Mouse (Mus musculus): Measurements from ENCODE around the gene Ifi202b.
"Not testable (repeated sequence)": the region's sequence is repeated elsewhere in the genome, so short reads cannot be mapped to it uniquely, and the experiment has no call there.

Gene Ifi202b

DNA sequence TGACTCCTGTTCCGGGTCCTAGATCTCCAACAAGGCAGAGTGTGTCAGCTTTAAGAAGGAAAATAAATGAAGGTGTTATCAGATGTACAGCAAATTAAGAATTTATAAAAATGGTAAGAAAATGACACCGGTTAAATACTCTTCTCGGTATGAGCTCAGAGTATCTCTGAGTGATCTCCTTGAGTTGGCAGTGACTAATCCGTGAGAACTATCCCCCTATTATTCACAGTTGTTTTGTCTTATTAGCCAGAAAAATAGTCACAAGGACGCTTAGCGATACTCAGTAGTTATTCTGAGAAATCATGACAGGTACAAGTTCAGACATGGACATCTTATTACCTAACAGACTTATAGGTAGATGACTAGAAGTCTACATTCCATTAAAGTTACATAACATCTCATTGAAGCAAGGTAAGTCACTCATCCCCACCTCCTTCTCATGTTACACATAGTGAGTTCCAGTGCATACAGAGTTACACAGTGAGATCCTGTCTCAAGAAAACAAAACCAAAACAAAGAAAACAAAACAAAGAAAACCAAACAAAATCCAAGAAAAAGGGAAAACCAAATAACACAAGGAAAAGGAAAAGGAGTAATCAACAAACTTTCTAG lies at the start of gene Ifi202b:
Gene Ifi202b, minus strand, starts transcription at position 51 of the 612 bp plus-strand sequence.
- DNase-seq (ENCODE audit: low read depth in 2 of 2, low spot score in 2 of 2): not testable (repeated sequence)

DNA sequence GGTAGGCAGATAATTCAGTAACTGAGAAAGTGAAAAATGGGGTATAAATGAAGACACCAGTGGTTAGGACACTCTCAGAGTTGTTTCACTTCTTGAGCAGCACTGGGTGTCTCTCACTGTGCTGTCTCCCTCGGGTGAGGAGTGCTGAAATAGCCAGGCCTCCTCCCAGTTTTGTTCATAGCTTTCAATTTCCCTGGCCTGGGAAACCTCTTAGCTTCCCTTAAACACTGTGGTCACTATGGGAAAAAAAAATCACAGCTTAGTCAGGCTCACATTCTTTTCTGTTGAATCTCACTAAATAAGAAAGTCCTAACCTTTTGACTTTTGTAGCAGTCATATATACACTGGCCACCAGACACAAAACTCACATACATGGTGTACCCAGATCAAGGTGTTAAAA lies 49.2 kb upstream of the Ifi202b start, which contains the start of gene Ifi205:
Gene Ifi205, minus strand, starts transcription at position 113 of the 400 bp plus-strand sequence.
- DNase-seq (ENCODE audit: low read depth in 2 of 2, low spot score in 2 of 2): no peak

DNA sequence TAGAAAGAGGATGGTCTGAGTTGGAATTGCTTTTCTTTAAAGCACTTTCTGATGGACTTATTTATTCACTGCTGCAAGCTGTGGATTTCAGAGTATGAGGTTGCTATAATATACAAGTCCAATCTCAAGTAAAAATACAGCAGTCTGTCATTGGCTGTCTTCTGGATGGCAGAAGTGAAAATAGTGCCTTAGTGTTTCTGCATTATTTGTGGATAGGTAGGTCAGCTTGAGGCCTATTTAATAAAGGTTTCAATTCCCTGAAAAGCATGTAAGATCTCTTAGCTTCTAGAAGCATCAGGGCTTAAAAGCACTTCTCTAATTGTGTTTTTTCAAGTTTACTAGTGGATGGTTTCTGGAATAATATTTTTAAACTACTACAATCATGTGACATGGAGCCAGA lies 24.5 kb upstream of the Ifi202b start:
- DNase-seq (ENCODE audit: low read depth in 2 of 2, low spot score in 2 of 2): not testable (repeated sequence)

DNA sequence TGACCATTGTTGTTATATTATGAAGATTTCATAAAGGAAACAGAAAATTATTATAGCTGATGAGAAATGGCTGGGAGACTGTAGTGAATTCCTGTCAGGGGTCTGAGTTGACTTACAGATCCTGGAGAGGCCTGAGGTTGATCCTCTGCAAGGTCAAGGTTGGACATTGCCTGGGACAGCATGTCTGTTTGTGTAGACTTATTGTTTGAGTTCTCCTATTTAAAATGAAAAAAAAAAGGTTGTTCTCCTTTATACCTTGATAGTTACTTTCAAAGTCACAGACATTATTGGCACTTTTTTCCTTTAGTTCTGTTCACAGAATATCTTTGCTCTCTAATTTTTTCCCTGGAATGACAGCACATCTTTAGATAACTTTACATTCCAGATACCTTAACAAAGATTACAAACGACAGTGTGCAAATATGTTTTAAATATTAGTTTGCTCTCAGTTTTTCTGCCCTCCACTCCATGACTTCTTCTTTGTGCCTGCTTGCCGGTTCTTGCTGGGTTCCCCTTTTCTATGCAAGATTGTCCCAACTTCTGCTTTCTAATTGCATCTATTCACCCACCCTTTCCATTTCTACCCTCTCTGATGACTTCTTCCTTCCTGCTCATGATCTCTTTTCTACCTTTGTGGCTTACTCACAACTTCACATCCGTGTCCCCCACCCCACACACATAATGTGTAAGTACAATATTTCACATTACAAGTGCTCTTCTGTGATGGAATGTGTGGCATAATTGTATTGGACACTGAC lies 22.0 kb upstream of the Ifi202b start:
- DNase-seq (ENCODE audit: low read depth in 2 of 2, low spot score in 2 of 2): not testable (repeated sequence)

DNA sequence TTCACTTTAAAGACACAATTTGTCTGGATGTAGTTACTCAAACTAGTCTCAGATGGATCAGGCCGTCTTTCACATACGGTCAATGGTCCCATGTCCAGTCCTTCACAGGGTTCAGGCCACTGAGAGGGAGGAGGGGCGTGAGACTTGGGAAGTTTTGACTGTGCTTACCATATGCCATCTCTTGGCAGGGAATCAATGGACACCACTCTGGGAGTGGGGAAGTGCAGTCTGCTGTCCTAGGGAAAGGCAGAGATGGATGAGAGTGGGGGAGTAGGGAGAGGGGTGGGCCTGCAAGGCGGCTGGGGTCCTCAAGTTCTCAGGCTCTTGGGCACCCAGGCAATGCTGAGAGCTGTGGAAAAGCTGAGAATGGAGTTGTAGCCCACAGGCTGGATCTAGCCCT lies 12.5 kb upstream of the Ifi202b start:
- no peak for DNase-seq (ENCODE audit: low read depth in 2 of 2, low spot score in 2 of 2)

DNA sequence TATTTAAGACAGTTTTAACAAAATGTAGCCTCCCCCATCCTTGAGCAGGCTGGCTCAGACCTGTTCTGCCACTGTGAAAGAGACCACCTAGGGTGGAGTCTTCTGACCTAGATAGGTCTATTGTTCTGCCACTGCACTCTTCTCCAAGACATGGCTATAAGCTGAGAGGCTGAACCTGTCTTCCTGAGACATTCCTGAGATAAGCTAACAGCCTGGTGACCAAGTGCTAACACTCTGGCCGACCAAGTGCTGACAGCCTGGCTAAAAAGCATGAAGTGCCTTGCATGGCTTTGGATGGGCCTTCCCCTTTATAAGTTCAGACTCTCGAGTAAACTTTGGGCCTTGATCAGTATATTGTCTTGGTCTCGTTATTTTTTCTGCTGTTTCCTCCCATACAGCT lies 1.5 kb downstream of the Ifi202b start:
- not testable (repeated sequence) for DNase-seq (ENCODE audit: low read depth in 2 of 2, low spot score in 2 of 2)

DNA sequence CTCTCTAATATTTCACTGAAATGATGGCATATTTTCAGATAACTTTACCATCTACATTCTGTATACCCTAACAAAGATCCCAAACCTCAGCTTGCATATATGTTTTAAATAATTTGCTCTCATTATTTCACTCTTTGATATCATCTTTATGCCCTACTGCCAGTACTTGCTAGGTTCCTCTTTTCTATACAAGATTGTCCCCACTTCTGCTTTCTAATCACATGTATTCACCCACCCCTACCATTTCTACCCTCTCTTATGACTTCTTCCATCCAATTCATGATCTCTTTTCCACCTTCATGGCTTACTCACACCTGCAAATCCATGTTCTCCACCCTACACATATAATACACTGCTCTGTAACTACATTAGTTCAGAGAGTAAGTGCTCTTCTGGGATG lies 4.9 kb downstream of the Ifi202b start:
- no peak for DNase-seq (ENCODE audit: low read depth in 2 of 2, low spot score in 2 of 2)

DNA sequence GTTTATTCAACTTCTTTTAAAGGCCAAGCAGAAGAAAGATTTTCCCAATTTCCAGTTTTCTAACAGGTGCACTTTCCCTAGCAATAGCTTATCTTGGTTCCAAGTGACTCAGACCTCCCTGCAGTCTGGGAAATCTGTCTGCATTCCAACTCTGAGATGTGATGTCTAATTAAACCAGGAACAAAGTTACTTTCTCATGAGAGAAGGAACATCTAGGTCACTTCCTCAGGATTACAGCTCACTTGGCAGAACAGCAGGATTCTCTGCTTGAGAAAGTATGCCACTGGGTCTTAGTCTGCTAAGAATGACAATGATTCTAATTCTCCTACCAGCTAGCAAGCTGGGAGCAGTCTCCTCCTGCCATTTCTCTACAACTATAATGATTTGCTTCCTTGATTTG lies 9.4 kb downstream of the Ifi202b start:
- DNase-seq (ENCODE audit: low read depth in 2 of 2, low spot score in 2 of 2): no peak

DNA sequence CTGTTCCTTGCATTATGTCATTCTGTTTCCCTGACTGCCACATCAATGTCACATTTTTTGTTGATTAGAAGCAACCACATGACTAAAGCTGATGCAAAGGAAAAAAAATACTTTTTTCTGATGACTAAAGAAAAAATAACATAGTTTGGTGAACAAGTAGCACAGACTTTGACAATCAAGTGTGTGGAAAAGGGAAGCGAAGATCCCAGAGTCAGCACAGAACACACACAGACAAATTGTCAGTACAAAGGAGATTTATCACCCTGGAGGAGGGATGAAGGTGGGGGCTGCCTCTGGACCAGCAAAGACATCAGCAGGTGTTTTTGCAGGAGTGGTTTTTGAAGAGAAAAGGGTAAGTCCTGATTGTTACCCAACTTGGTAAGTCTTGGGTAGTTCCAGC lies 21.1 kb downstream of the Ifi202b start:
- DNase-seq (ENCODE audit: low read depth in 2 of 2, low spot score in 2 of 2): not testable (repeated sequence)

DNA sequence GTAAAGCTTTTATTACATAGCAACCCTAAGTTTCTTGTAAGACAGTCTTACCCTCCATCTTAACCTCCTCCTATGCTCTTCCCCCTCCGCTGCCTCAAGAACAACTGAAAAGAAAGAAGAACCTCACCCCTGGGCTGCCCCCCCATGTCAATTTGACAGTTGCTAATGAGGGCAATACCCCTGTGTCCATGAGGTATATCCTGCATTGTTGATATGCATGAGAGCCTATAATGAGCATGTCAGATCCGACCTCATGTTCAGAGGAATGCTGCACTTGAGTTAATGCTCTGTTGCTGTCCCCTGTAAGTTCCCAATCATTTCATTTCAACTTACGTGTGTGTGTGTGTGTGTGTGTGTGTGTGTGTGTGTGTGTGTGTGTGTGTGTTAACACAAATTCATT lies 22.5 kb downstream of the Ifi202b start:
- not testable (repeated sequence) for DNase-seq (ENCODE audit: low read depth in 2 of 2, low spot score in 2 of 2)

DNA sequence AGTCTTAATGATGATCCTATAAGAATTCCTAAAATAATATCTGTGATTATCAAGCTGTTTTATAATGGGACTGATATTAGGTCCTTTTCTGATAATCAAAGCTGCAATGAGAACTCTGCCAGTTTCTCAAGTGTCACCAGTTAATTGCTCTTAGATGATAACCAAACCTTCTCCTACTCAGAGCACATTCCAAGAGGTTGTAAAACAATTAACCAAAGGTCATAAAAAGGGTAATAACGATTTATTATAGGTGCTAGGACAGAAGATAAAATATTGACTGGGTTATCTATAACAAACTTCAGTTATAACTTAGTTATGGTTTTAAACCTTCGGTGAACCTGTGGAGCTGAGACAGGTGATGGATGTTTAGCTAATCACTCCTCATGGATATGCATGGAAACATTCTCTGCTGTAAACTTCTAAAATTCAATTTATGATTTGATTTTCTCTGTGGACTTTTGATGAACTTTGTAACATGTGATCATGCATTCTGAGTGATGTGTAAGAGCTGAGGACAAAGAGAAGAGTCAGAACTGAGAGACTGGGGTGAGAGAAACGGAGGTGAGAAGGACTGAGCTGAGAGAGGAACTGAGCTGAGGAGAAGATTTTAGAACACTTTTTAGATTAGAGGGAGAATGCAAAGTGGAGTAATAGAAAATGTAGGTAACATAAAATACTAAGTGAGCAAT lies 26.6 kb downstream of the Ifi202b start:
- DNase-seq (ENCODE audit: low read depth in 2 of 2, low spot score in 2 of 2): not testable (repeated sequence)

DNA sequence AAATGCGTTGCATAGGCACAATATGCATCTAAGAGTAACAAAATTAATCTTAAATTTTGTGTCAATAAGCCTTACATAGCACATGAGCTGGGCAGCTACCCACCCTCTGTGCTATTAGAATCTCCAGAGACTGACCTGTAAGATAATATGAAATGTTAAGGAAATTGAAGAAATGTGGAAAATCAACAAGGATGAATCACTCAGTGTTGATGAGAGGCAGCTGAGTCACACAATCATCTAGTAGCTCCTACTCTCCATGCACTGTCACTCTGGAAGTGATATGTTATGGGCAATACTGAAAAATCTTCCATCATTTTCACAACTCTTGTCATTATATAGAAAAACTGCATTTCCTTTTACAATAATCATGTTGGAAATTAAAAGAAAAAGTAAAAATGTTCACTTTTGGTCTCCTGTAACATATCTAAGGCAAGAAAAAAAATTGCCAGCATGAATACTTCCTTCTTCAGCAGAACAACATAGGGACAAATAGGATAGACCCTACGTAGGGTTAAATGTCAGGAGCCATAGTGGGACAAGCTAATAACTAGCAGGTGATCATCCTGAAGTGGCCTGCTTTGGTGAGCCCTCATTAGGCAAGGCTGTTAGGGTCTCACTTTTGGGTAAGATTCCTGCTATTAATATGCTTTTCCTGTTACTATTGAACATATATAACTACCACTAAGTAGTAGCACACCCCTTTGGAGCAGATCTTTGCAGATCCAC lies 27.3 kb downstream of the Ifi202b start:
- DNase-seq (ENCODE audit: low read depth in 2 of 2, low spot score in 2 of 2): no peak

DNA sequence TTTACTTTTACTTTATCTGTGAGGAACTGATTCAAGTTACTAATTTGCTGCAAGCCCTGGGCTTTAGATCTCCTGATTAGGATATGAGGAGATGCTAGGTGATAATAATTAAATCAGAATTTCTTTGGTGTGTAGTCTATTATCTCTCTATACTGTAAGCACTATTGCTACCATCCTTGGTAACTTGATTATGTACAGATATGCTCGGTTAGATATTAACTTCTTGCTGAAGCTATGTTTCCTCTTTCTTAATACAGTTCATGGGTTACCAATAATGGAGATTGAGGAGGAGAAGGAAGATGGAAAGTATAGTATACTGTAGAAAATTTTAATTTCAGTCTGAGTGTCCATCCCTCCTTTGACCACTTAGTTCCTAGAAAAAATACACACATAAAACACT lies 29.0 kb downstream of the Ifi202b start:
- no peak for DNase-seq (ENCODE audit: low read depth in 2 of 2, low spot score in 2 of 2)

DNA sequence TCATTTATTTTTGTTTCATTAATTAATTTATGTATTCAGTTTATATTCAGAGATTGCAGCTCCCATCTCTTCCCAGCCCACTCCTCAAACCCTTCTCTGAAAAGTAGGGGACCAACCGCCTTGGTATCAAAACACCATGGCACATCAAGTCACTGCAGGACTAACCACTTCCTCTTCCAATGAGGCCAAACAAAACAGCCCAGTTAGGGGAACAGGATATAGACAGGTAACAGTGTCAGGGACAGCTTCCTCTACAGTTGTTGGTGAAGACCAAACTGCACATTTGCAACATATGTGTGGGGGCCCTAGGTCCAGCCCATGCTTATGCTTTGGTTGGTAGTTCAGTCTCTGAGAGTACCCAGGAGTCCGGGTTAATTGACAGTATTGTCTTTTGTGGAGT lies 33.5 kb downstream of the Ifi202b start:
- DNase-seq (ENCODE audit: low read depth in 2 of 2, low spot score in 2 of 2): peak in 1 of 2 experiments; percentile 16

DNA sequence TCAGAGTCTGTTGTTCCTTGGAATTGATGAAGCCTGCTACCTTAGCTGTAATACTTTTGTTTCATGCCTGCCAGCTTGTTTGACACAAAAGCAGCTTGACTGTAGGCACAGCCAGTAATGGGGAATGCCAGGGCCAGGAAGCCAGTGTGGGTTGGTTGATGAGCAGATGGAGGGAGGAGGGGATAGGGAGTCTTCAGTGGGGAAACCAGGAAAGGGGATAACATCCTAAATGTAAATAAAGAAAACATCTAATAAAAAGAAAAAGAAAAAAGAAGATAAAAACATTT lies 39.8 kb downstream of the Ifi202b start:
- not testable (repeated sequence) for DNase-seq (ENCODE audit: low read depth in 2 of 2, low spot score in 2 of 2)

DNA sequence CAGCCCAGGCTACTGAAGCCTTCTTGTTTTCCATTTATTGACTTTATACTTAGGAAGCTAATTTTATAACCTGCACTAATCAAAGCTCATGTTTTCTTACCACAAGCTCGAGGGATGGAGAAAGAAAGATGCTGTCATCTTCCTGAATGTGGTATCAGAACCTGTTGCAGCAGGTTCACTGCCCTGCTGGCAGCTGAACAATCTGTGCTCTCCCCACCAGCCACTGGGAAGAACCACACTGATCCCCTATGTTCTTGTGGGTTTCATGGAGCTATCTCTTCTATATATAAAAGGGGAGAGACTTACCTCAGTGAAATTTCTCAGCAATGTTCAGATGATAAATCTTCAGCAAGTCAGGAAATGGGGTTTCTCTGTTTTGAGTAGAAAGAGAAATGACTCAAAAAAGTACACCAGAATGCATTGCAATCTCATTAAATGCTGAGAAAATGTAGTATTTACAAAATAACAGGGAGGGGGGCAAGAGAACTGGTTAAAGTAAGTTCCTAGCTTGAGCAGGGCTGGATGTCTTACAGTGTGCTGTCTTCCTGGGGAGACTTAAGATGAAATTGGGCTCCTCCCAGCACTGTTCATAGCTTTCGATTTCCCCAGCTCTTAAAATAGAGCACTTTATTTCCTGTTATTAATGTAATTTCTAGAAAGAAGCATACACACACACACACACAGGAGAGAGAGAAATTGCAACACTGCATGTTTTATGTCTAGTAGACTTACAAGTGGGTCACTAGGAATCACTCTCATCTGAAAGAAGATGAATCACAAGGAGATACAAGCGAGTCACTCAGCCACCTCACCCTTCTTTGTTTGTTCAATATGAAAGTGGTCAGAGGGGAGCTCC lies 40.4 kb downstream of the Ifi202b start, which contains the start of the genes Mndal and Ifi203:
Gene Mndal, minus strand, starts transcription at position 568 of the 856 bp plus-strand sequence.
Gene Ifi203, minus strand, starts transcription at position 749 of the 856 bp plus-strand sequence.
- DNase-seq (ENCODE audit: low read depth in 2 of 2, low spot score in 2 of 2): peak in 1 of 2 experiments; percentile 7

DNA sequence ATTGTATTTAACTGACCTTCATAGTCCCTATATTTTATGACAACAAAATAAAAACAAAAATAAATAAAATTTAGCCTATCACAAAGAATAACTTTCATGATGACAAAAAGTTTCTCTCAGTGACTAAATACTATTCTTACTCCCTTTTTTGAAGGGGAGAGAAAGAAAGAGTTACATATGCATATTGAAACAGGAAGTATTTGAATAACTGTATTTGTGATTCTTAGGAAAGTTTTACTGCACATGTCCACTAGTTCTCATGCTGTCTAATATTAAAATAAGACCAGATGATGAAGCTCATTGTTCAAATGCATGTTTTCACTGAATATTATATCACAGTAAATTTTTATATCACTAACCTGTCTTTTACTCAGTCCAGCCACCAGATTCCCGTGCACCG lies 41.0 kb downstream of the Ifi202b start:
- not testable (repeated sequence) for DNase-seq (ENCODE audit: low read depth in 2 of 2, low spot score in 2 of 2)

DNA sequence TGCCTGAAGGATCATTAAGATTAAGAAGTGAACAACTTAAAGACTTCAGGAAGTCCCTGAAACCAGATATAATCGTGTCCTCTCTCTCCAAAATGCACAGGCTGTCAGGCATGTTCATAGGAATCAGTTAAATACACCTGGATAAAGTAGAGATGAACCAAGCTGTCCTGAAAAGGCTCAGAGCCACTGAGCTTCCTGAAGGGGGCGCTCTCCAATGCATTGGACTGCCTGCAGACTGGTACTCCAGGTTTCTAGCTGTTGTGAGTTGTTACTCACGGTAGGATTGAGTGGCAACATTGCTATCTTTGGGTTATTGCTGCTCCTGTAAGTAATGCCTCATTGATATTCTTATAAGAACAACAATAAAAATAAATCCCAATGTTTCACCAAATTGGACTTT lies 63.3 kb downstream of the Ifi202b start:
- DNase-seq (ENCODE audit: low read depth in 2 of 2, low spot score in 2 of 2): not testable (repeated sequence)

DNA sequence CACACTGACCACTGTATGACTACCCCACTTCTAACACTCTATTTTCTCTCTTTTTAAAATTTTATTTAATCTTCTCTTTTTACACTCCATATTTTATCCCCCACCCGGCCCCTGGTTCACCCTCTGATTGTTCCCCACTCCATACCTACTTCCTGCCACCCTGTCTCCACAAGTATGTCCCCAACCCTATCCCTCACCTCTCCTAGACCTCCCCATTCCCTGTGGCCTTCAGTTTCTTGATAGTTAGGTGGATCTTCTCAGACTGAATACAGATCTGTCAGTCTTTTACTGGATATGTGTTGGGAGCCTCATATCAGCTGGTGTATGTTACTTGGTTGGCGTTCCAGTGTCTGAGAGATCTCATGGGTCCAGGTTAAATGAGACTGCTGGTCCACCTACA lies 68.0 kb downstream of the Ifi202b start:
- no peak for DNase-seq (ENCODE audit: low read depth in 2 of 2, low spot score in 2 of 2)

DNA sequence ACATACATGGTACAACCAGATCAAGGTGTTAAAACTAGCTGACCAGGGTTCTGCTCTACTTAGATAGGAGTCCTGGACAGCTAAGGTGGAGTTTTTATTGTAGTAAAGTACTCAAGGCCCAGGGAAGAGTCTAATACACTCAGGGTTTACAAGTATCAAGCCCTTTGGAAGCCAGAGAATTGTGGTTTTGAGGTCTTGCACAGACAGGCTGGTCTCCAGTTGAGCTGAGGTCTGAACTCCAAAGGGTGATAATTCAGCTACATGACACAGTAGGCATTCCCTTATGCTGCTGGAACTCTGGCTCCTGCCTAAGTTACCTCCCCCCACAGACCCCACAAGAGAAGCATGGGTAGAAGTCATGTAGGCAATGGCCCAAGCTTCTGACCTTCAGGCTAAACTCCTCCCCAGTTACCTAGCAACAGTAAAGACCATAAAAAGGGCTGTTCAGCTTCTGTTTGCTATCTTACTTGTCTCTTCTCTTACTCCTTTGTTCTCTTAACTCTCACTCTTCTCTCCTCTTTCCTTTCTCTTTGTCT lies 69.2 kb downstream of the Ifi202b start:
- DNase-seq (ENCODE audit: low read depth in 2 of 2, low spot score in 2 of 2): not testable (repeated sequence)

Measured in CD8-positive naive resting alpha-beta T cell, adult 2 months (primary cell).